Mouse (Mus musculus) kidney, adult 2 months (tissue): ENCODE measurements around the gene Gm1043. TPM values are rescaled to one million over a fixed set of nuclear protein-coding genes. Genes with fewer than 3 reads are reported as not detected.

Source experiments
- DNase-seq: peaks from one replicate; pipeline ENCODE4 v3.0.0; 2021
- H3K27ac ChIP-seq: fragments of 200-500 bp; 2 replicates; pipeline ENCODE4 v1.5.1; 2012; ENCODE audit warnings: low read depth, low read length, control low read depth, inconsistent platforms; ENCODE audit not compliant: insufficient read depth
- H3K27me3 ChIP-seq: fragments of 200-500 bp; replicated peaks from 2 replicates; pipeline ENCODE4 v1.6.1; 2012; ENCODE audit warnings: mild to moderate bottlenecking, moderate library complexity, low read length, inconsistent platforms; ENCODE audit not compliant: control insufficient read depth, insufficient read depth
- H3K36me3 ChIP-seq: fragments of 200-500 bp; 2 replicates; pipeline ENCODE4 v1.6.1; 2012; ENCODE audit warnings: mild to moderate bottlenecking, moderate library complexity, low read length, inconsistent platforms; ENCODE audit not compliant: control insufficient read depth, insufficient read depth
- H3K4me1 ChIP-seq: fragments of 200-500 bp; 2 replicates; pipeline ENCODE4 v1.6.1; 2011; ENCODE audit warnings: low read length; ENCODE audit not compliant: control insufficient read depth, insufficient read depth
- H3K4me3 ChIP-seq: fragments of 200-500 bp; 2 replicates; pipeline ENCODE4 v1.5.1; 2011; ENCODE audit warnings: mild to moderate bottlenecking, low read depth, low read length, control low read depth; ENCODE audit not compliant: insufficient read depth
- CTCF ChIP-seq: fragments of 200-500 bp; conservative IDR thresholded peaks from 2 replicates; pipeline ENCODE4 v1.5.1; 2011; ENCODE audit warnings: low read depth, mild to moderate bottlenecking, control low read depth, low read length, moderate library complexity, mixed read lengths; ENCODE audit not compliant: insufficient read depth, insufficient read length
- POLR2A ChIP-seq: fragments of 200-500 bp; IDR thresholded peaks from one replicate; pipeline ENCODE4 v1.6.1; 2011; ENCODE audit warnings: low read depth, low read length, control low read depth
- WGBS: fragments of 180-500 bp; shearing (Covaris S2); methylation state at CpG from one replicate; pipeline ENCODE4 v1.1.7; 2018; 5-methylcytosine and 5-hydroxymethylcytosine counted together
- polyA plus RNA-seq: library from polyadenylated mRNA; depleted of rRNA; stranded (reverse); fragments of >200 nt; gene quantifications from 2 replicates; pipeline ENCODE4 v1.2.3, GENCODE M21; 2012

Gm1043 gene
- polyA plus RNA-seq, 1 experiment, result 0.08 TPM

GRCm38 (mm10) chr5:37242360-37243168, 157.4 kb downstream of the Gm1043 start:
- WGBS, result 11% methylated on average over 44 of the region's 44 CpGs
- Histone ChIP-seq H3K27ac (no peak overlapping the region), H3K36me3 (no peaks in the 10 kb centered on the region), H3K4me3 (no peak overlapping the region), H3K27me3 (0 out of 2 replicates have a peak, but pooled peaks cover 3% of the 10 kb centered on the region), H3K4me1 (no peaks in the 10 kb centered on the region)
- DNase-seq, result no peak
- no peak for TF ChIP-seq POLR2A
- no peak for TF ChIP-seq CTCF

- H3K36me3 ChIP-seq, result no peaks in the 10 kb centered on the region
- WGBS, result 2% methylated on average over 19 of the region's 19 CpGs
- 0 out of 2 replicates have a peak, but pooled peaks cover 3% of the 10 kb centered on the region for H3K27me3 ChIP-seq
- DNase-seq, result peak; percentile 56
- H3K4me1 ChIP-seq, result no peaks in the 10 kb centered on the region
- no peak for TF ChIP-seq POLR2A
- TF ChIP-seq CTCF, result no peak
- no peak overlapping the region for H3K4me3 ChIP-seq
- no peak overlapping the region for H3K27ac ChIP-seq
Observed at GRCm38 (mm10) chr5:37243169-37243886, 158.2 kb downstream of the Gm1043 start.

DNA sequence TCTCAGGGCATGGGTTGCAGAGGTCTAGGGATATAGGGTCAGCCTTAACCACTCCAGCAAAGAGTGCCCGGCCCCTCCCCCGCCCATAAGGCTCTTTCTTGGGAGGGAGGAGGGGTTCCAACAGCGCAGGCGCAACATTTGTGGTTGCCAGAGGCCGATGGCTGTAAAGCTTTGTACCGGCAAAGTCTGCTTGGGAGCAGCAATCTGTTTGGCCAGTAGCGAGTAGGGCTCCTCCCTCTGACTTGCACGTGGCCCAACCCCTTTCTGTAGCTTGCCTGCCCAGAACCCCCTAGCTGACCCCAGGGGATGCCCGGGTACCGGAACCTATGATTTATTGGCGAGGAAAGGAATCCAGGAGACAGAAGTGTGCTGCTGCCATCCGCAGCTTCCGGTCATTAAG, 159.0 kb downstream of the Gm1043 start:
- 0 out of 2 replicates have a peak, but pooled peaks cover 3% of the 10 kb centered on the region for H3K27me3 ChIP-seq
- no peak overlapping the region for H3K4me3 ChIP-seq
- WGBS, result 1% methylated on average over 13 of the region's 13 CpGs
- H3K36me3 ChIP-seq, result no peaks in the 10 kb centered on the region
- no peak overlapping the region for H3K27ac ChIP-seq
- no peak for TF ChIP-seq CTCF
- TF ChIP-seq POLR2A, result no peak
- no peak for DNase-seq
- H3K4me1 ChIP-seq, result no peaks in the 10 kb centered on the region

GRCm38 (mm10) chr5:37244666-37245242, 159.6 kb downstream of the Gm1043 start:
- Histone ChIP-seq H3K27me3 (0 out of 2 replicates have a peak, but pooled peaks cover 3% of the 10 kb centered on the region), H3K36me3 (no peaks in the 10 kb centered on the region), H3K27ac (no peak overlapping the region), H3K4me1 (no peaks in the 10 kb centered on the region), H3K4me3 (no peak overlapping the region)
- TF ChIP-seq POLR2A (no peak), CTCF (no peak)
- WGBS, result 20% methylated on average over 9 of the region's 9 CpGs
- no peak for DNase-seq

DNA sequence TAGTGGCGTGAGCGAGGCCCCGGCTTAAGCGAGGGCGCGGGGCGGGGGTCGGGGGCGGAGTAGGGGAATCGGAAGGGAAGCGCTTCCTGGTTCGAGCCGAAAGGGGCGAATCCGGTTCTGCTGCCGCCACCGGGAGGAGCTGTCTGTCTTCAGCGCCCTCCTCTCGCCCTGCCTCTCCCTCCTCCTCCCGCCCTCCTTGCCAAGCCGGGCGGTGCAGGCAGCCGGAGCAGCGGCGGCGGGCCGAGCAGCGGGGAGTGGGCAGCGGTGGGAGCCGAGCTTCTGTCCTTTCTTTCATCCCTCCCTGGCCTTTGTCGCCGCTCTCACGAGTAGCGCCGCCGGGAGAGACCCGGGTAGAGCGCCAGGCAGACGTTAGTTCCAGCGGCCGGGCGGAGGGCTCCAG, 160.5 kb downstream of the Gm1043 start:
- no peak overlapping the region for H3K27ac ChIP-seq
- WGBS, result 2% methylated on average over 38 of the region's 42 CpGs
- H3K4me1 ChIP-seq, result no peaks in the 10 kb centered on the region
- peak; percentile 15 for DNase-seq
- peak overlapping the region; percentile 41 for H3K4me3 ChIP-seq
- 0 out of 2 replicates have a peak, but pooled peaks cover 3% of the 10 kb centered on the region for H3K27me3 ChIP-seq
- no peaks in the 10 kb centered on the region for H3K36me3 ChIP-seq
- no peak for TF ChIP-seq POLR2A
- no peak for TF ChIP-seq CTCF

- no peak for TF ChIP-seq CTCF
- TF ChIP-seq POLR2A, result no peak
- Histone ChIP-seq H3K36me3 (no peaks in the 10 kb centered on the region), H3K27ac (no peak overlapping the region), H3K27me3 (0 out of 2 replicates have a peak, but pooled peaks cover 3% of the 10 kb centered on the region), H3K4me3 (peak overlapping the region; percentile 41), H3K4me1 (no peaks in the 10 kb centered on the region)
- DNase-seq, result no peak
- WGBS, result 1% methylated on average over 37 of the region's 37 CpGs
Observed at GRCm38 (mm10) chr5:37246138-37246910, 161.2 kb downstream of the Gm1043 start.
